Mouse (Mus musculus): ENCODE measurements at regions not wholly inside any gene's neighbourhood (a gene's known extent, or its start where the extent isn't known, plus 50 kb on each side); places are given as distances from the start of the nearest gene placed in this dataset.
A peak's percentile ranks its signal among the peaks of the same experiment; 100 is the strongest.

- no peak for DNase-seq
These were observed 284.8 kb upstream of the Tex13c3 start for GRCm38 (mm10) chrX:19765946-19766345.

GRCm38 (mm10) chrX:19751491-19751890 lies 270.4 kb upstream of the Tex13c3 start:
- DNase-seq, result peak; percentile 54

- peak; percentile 81 for DNase-seq
These were observed 227.9 kb upstream of the Tex13c3 start for GRCm38 (mm10) chrX:19708971-19709370.

- DNase-seq, result peak; percentile 78
These were observed 221.4 kb upstream of the Tex13c3 start for GRCm38 (mm10) chrX:19702548-19702947.

GRCm38 (mm10) chrX:19700284-19700683 lies 219.2 kb upstream of the Tex13c3 start:
- DNase-seq, result no peak

GRCm38 (mm10) chrX:19687499-19687898 lies 206.4 kb upstream of the Tex13c3 start:
- DNase-seq, result peak; percentile 14

All from kidney, adult 9 months (tissue).